Mouse (Mus musculus) A20 (cell line): Measurements from ENCODE around the gene Masp2.

Experiments
- DNase-seq: peaks from one replicate; pipeline ENCODE4 v3.0.0-alpha.2; 2011; ENCODE audit warnings: low read depth, low spot score

The Masp2 gene

DNA sequence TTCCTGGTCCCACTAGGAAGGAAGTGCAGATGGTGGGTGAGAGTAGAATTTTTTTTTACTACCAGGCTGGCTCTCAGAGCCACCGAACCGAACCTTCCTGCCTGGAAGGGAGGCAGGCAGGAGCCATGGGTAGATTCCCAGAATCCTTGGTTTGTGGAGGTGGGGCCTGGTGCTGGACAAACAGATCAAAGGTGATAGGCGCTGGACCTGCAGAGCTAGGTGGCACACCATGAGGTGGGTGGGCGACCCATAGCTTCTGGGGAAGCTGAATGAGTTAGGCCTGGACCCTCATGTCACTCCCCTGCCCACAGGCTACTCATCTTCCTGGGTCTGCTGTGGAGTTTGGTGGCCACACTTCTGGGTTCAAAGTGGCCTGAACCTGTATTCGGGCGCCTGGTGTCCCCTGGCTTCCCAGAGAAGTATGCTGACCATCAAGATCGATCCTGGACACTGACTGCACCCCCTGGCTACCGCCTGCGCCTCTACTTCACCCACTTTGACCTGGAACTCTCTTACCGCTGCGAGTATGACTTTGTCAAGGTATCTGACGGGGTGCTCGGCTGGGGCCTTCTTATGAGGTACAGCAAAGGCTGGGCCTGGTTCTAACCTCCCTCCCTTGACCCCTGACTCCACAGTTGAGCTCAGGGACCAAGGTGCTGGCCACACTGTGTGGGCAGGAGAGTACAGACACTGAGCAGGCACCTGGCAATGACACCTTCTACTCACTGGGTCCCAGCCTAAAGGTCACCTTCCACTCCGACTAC is at the start of gene Masp2:
Masp2 (plus strand) TSS at position 198 of the 764 bp plus-strand sequence.
- DNase-seq = no peak

DNA sequence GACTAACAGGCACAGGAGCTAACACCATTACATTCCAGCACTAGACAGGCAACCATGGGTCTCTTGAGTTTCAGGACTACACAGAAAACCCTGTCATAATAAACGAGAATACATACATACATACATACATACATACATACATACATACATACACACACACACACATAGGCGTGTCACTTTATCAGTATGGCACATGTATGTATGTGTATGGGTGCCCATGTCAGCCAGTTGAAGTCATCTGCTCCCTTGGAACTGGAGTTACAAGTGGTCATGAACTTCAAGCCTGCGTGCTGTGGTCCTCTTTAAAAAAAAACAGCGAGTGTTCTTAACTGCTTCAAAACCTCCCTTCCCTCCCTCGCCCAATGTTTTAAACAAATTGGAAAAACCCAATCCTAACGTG is 44.6 kb upstream of the Masp2 start:
- DNase-seq = no peak

DNA sequence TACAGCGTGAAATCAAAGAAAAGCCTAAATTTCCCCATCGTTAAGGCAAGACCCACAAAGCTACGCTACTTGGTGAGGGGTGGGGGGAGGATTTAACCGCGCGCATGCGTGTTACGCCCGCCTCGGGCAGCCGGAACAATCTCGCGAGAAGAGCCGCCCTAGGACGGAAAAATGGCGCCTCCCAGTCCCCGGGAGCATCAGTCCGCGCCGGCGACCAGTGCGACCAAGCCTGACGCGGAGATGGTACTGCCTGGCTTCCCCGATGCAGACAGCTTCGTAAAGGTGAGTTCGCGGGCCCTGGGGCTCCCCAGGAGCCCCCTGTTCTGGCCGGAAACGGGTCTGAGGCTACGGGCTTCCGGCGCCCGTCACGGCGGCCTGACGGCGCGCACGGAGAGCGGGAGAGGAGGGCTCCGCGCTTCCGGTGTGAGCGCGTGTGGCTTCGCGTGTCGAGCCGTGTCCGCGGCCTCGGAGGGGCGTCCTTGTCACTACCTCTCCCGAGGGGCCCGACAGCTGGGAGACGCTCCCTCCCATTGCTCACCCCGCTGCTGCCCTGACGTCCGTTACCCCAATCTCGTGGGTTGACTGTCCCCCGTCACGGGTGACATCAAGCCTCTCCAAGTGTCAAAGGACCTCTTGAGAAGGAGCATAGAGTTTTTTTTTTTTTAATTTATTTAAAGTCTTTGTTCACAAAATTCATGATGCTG is 43.9 kb upstream of the Masp2 start, which contains the start of gene Exosc10:
Exosc10 (plus strand) TSS at position 133 of the 704 bp plus-strand sequence.
- DNase-seq = peak; percentile 91

DNA sequence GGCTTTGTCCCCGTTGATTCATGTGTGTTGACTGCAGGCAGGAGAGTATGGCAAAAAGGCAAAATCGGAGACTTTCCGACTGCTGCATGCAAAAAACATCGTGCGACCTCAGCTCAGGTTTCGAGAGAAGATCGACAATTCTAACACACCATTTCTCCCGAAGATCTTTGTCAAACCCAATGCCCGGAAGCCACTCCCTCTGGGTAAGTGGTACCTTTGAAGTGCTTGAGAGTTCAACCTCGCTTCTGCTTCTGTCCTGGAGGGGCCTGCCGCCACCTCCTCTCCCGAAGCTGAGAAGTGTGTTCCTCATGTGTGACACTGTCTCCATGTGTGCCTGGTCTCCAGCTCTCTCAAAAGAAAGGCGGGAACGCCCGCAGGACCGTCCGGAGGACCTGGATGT is 39.7 kb upstream of the Masp2 start:
- no peak for DNase-seq

DNA sequence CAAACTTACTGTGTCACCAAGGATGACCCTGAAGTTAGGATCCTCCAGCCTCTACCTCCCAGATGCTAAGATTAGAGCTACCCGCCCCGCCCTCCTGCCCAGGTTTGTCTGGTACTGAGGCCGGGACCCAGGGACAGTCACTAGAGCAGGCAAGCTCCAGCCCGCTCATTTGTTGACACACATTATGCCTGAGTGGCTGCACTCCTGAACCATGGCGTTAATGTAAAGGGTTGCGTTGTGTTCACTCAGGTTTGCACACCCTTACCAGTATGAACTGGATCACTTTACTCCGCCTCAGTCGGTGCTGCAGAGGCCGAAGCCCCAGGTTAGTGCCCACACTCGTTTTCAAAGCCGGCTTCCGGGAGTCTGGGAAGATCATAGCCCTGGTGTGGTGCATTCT is 38.8 kb upstream of the Masp2 start:
- DNase-seq = no peak

DNA sequence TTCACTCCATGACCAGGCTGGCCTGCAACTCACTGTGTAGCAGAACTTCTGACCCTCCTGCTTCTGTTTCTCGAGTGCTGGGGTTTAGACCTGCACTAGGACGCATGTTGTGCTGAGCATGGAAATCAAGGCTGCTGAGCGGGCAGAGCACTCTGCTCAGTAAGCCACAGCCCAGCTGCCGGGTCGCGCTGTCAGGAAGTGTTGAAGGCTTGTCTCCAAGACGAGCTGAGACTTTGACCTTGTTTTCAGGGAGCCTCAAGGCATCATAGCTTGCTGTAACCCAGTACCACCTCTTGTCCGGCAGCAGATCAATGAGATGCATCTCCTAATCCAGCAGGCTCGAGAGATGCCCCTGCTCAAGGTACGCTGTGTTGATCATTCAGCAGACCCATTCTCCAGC is 32.2 kb upstream of the Masp2 start:
- DNase-seq = no peak

DNA sequence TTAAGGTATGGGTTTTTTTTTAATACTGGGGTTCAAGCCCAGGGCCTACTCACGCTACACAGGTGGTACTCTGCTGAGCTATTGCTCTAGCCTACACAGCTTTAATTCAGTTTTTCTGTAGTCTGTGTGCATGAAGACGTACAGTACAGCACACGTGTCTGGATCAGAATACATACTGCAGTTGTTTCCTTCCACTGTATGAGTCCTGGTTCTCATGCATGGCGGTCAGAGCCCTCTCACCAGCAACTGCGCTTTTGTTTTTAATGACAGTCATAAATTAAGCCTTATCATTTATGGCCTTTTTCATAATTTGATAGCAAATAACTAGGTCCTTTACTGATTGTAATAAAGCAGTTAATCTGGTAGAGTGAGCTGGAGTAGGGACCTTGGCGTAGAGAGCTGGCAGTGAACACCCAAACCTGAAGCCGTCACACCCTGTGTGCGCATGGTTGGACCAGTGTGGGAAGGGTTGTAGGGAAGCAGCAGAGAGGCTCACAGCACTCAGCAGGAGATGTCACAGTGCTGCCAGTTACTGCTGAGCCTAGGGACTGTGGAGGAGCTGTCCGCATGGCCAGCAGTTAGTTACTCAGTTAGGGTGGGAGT is 31.6 kb upstream of the Masp2 start:
- no peak for DNase-seq

DNA sequence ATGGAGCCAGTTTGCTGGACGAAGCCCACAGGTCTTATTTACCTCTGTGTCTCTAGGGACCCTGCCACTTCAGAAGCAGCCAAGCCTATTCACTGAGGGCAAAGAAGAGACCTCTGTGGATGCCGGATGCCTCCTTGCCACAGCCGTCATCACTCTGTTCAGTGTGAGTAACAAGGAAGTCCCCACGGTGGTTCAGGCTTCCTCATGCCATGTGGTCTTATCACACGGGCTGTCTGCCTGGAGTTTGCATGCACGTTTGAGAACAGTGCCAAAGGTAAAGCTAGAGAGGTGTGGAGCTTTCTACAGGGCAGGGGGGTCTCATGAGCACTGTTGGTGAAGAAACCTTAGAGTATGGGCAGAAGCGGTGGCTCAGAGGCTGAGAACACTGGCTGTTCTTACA is 29.1 kb upstream of the Masp2 start:
- no peak for DNase-seq

DNA sequence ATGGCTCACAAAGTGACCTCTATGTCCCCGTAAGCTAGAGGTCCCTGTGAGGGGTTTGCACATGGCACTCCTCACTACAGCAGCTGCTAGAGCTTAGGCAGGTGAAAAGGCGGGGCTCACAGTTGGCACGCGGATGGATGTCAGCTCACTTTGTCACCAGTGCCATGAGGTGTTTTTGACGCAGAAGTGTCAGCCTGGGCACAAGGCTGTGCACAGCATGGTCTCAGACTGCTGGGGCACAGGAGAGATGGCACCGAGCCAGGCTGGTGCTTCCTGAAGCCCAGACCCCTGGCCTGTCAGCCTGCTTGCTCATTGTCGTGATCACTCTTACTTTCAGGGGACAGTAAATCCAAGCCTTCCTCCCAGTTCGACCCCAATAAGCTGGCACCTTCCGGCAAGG is 21.6 kb upstream of the Masp2 start:
- DNase-seq = no peak

DNA sequence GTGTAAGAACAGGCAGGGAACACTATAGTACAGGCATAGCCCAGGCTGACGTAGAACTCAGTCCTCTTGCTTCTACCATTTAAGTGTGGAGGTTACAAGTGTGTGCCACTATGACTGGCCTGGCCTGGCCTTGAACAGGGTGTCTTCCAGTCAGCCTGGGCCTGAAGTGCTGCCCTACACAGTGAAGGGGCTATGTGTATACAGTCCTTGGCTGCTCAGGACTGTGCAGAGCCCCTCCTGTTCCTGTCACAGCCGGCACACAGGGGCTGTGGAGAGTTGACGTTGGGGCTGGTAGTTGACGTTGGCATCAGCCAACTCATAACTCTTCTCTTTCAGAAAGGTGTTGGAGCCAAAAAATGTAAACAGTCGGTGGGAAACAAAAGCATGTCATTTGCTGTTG is 20.9 kb upstream of the Masp2 start:
- DNase-seq = no peak

DNA sequence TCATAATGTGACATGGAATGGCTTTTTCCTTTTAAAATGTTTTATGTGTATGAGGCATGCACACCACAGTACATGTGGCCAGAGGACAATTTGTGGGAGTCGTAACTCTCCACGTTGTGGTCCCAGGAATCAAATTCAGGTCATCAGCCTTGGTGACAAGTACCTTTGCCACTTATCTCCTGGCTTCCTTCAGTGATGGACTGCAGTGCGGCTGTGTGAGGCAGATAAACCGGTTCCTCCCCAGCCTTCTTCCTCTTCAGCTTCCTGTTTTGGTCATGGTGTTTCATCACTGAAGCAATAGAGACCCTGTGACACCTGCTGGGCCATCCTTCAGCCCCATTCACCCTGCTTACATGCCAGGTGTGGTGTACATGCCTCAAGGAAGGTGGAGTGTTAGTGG is 19.1 kb upstream of the Masp2 start:
- DNase-seq = no peak

DNA sequence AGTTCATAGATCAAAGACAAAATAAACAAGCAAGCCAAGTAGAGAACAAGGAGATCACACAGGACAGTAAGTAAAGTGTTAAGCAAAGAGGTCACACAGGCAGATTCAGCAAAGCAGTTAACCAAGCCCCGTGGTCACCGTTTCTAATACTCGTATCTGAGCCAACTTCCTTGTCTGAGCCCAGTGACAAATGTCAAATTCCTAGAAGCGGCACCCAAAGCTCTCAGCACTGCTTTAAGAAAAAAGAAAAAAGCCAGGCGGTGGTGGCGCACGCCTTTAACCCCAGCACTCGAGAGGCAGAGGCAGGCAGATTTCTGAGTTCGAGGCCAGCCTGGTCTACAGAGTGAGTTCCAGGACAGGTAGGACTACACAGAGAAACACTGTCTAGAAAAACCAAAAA is 15.7 kb upstream of the Masp2 start:
- no peak for DNase-seq

DNA sequence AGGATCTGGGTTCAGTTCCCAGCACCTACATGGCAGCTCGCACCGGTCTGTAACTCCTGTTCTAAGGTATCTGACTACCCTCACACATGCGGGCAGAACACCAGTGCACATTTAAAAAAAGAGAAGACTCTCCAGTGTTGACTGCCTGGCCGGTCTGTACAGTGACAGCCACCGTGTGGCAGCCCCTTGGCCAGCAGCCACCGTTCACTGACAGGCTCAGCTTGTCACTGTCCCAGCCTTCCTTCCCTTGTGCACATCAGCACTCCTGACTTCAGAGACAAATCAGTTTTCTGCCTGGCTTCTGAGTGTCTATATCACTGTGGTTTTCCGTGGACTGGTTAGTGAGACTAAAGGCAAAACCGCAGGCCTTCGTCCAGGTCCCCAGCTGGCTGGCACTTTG is 13.6 kb upstream of the Masp2 start:
- DNase-seq = no peak

DNA sequence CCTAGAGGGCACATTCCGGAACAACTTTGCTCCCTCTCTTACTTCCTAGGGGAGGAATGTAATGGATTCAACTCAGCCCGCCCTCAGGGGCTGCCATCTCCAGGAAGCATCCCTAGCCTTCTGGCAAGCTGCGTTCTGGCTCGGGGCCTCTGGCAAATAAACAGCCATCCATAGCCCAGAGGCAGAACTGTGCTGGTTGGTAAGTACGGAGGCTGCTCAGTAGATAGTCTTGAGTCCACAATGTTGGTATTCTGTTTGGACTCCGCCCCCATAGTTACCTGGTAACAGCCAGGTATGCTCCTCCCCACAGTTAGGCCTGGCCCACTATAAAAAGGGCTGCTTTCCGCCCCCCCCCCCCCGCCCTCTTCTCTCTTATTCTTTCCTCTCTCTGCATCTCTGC is 12.8 kb upstream of the Masp2 start:
- DNase-seq = no peak

DNA sequence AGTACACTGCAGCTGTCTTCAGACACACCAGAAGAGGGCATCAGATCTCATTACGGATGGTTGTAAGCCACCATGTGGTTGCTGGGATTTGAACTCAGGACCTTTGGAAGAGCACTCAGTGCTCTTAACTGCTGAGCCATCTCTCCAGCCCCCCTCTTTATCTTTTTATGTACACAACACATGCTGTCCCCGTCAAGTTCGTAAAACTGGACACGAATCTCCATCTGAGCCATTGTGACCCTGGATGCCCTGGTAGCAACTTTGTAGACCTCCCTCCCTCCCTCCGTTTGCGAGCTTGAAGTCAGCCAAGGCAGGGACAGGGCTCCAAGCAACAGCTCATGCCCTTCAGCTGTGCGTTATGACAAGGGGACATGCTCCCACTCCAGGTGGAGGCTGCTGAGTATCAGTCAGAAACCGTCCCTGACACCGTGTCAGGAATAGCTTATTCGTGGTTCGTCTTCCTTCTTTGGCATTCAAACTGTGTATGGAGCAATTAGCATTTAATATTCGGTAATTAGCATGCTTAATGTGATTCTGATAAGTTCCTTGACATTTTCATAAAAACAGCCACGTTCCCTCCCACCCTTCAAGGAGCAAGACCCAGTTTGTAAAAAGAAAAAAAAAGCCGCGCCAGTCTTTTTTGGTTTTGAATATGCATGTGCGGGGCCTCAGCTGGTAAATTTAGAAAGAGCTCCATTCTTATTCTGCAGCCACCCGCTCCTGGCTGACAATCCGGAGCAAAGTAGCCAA is 11.8 kb upstream of the Masp2 start:
- DNase-seq = no peak

DNA sequence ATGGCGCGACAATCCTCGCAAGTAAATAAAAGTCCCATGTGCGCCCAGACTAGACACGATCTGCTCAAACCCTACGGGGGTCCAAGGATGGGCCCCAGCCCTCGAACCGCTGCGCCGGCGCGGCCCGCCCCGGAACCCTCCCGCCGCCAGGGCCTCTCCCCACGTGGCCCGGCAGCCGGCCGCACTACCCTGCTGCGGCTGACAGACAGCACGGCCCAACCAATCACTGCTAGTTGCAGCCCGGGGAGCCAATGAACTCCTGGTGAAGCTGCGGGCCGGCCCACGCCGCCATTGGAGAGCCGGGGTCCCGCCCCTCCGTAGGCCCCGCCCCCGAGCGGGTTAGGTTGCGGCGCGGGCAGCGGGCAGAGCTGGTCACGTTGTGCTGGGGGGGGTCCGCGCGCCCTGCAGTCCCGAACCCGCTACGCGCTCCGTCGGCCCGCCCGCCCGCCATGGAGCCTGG is 11.2 kb upstream of the Masp2 start, which contains the start of gene Srm:
Srm (plus strand) TSS at position 333 of the 460 bp plus-strand sequence.
- peak; percentile 97 for DNase-seq

DNA sequence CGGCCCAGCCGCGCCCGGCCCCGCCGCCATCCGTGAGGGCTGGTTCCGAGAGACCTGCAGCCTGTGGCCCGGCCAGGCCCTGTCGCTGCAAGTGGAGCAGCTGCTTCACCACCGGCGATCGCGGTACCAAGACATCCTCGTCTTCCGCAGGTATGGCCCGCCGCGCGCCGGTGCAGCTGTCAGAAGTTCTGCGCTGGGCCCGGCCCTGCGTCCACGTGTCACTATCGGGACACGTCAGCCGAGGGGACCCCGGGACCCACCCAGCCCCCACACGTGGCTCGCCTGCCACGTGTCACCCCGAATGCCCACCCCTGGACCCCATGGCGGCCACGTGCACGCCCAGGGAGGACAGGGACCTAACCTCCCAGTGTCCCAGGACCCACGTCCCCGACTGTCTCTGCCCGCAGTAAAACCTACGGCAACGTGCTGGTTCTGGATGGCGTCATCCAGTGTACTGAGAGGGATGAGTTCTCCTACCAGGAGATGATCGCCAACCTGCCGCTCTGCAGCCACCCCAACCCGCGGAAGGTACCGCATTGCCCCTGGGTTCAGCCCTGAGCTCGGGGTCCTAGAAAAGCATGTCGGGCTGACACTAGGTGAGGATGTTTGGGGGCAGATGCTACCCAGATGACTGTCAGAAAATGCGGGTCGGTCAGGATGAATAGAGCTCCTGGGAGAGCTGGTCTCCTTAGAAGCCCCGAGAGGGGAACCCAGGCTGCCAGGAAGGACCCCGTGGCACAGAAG is 10.5 kb upstream of the Masp2 start:
- DNase-seq = no peak

DNA sequence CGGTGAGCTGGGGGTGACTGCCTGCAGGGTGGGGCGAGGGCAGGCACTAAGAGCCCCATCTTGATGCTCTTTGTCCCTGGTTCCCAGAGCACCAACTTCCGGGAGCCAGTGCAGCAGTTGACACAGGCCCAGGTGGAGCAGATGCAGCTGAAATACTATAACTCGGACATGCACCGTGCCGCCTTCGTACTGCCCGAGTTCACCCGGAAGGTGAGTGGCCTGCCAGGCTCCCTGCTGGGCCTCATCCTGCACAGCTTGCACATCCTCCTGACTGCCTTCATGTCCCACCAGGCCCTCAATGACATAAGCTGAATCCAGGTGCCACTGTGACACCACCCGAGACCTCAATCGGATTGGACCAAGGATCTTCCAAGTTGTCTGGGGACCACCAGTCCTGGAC is 8.4 kb upstream of the Masp2 start:
- DNase-seq = no peak

DNA sequence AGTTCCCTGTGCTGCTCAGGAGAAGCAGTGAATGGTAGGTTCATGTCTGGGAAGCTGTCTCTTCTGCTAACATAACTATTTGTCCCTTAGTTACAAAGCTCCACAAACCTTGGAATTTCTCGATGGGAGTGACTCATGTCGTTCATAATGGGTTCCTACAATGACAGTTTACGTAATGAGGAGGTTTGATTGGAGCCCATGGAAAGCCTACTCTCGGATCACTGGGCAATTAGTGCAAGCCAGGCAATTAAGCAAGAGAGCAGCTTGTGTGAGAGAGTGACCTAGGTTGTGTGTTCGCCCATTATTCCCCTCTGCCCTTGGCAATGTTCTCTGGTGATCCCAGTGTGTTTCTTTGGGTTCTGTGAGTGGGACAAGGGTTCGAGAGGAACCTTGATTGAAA is 6.4 kb upstream of the Masp2 start:
- DNase-seq = no peak

DNA sequence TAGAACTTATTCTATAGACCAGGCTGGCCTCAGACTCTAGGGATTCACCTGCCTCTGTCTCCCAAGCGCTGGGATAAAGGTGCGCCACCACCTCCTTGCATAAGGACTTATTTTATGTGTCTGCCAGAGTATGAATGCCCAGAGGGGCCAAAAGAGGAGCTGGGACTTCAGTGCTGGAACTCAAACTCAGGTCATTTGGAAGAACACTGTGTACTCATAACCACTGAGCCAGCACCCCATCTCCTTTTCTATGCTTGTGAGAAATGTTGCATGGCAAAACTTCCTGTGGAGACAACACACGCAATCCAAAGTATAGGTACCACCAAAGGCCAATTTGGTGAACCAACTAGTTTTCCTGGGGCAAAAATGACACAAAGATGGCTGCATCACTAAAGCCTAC is 5.6 kb upstream of the Masp2 start:
- no peak for DNase-seq

DNA sequence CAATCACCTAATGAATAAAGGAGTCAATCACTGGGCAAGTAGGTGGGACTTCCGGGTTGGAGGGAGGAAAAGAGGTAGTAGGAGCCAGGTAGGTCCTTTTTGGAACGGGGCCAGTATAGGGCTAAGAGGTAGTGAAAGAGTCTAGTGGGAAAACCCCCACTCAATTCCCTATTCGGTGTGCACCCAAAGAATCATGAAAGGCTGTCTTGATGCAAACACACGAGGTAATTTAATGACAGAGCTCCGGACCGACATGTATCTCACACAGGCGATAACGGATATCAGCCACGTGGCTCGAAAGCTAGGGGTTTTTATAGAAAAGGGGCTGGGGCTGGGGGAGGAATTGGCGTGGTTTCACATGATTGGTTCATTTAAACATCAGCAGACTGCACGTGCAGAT is 3.5 kb upstream of the Masp2 start:
- no peak for DNase-seq
